Mouse (Mus musculus) small intestine, adult 2 months (tissue): Measurements from ENCODE around the gene Atg10. TPM values are rescaled to one million over a fixed set of nuclear protein-coding genes. Genes with fewer than 3 reads are reported as not detected.

ENCODE experiments used
- H3K27ac ChIP-seq: fragments of 200-500 bp; 2 replicates; pipeline ENCODE4 v1.5.1; 2012; ENCODE audit warnings: low read depth, low read length, control low read depth, inconsistent platforms; ENCODE audit not compliant: insufficient read depth
- H3K27me3 ChIP-seq: fragments of 200-500 bp; 2 replicates; pipeline ENCODE4 v1.6.1; 2012; ENCODE audit warnings: mild to moderate bottlenecking, moderate library complexity, low read length, inconsistent platforms; ENCODE audit not compliant: control insufficient read depth, insufficient read depth
- H3K36me3 ChIP-seq: fragments of 200-500 bp; 2 replicates; pipeline ENCODE4 v1.6.1; 2012; ENCODE audit warnings: mild to moderate bottlenecking, low read length, control low read depth, inconsistent platforms; ENCODE audit not compliant: control insufficient read depth, insufficient read depth
- H3K4me1 ChIP-seq: fragments of 200-500 bp; 2 replicates; pipeline ENCODE4 v1.6.1; 2012; ENCODE audit warnings: low read length, inconsistent platforms, mixed read lengths; ENCODE audit not compliant: control insufficient read depth, insufficient read depth, insufficient read length
- H3K4me3 ChIP-seq: fragments of 200-500 bp; 2 replicates; pipeline ENCODE4 v1.5.1; 2012; ENCODE audit warnings: low read depth, mild to moderate bottlenecking, control low read depth, inconsistent platforms, low read length, moderate library complexity
- CTCF ChIP-seq: fragments of 200-500 bp; IDR thresholded peaks from 2 replicates; pipeline ENCODE4 v1.5.1; 2012; ENCODE audit warnings: low read depth, mild to moderate bottlenecking, control low read depth, inconsistent platforms, low read length, moderate library complexity, mixed read lengths; ENCODE audit not compliant: insufficient replicate concordance, insufficient read length; ENCODE audit errors: extremely low read depth
- POLR2A ChIP-seq: fragments of 200-500 bp; IDR thresholded peaks from 2 replicates; pipeline ENCODE4 v1.6.1; 2012; ENCODE audit warnings: low read depth, mild to moderate bottlenecking, control low read depth, inconsistent platforms, low read length, moderate library complexity
- WGBS: fragments of 180-500 bp; shearing (Covaris S2); methylation state at CpG from one replicate; pipeline ENCODE4 v1.1.7; 2018; 5-methylcytosine and 5-hydroxymethylcytosine counted together
- polyA plus RNA-seq: library from polyadenylated mRNA; depleted of rRNA; stranded (reverse); fragments of >200 nt; gene quantifications from 2 replicates; pipeline ENCODE4 v1.2.3, GENCODE M21; 2012

The Atg10 gene
- polyA plus RNA-seq, 1 experiment = 0.16 TPM

- no peaks in the 10 kb centered on the region for H3K36me3 ChIP-seq
- WGBS = 23% methylated on average over 6 of the region's 6 CpGs
- no peak overlapping the region for H3K4me3 ChIP-seq
Measured at GRCm38 (mm10) chr13:91093162-91093561, 130.6 kb downstream of the Atg10 start.

GRCm38 (mm10) chr13:91091731-91092190 is 132.0 kb downstream of the Atg10 start:
- Histone ChIP-seq H3K36me3 (no peaks in the 10 kb centered on the region), H3K4me1 (no peaks in the 10 kb centered on the region), H3K27ac (no peak overlapping the region), H3K27me3 (no peaks in the 10 kb centered on the region), H3K4me3 (no peak overlapping the region)
- WGBS = 74% methylated on average over 2 of the region's 2 CpGs
- no peak for TF ChIP-seq POLR2A
- TF ChIP-seq CTCF = no peak

More at GRCm38 (mm10) chr13:91093162-91093561, 130.6 kb downstream of the Atg10 start:
- no peaks in the 10 kb centered on the region for H3K4me1 ChIP-seq
- TF ChIP-seq POLR2A (no peak), CTCF (peak; percentile 47; the same call in 1 of the 2 replicates)
- no peak overlapping the region for H3K27ac ChIP-seq
- H3K27me3 ChIP-seq = no peaks in the 10 kb centered on the region

- H3K4me1 ChIP-seq = no peaks in the 10 kb centered on the region
- H3K4me3 ChIP-seq = no peak overlapping the region
- H3K27ac ChIP-seq = no peak overlapping the region
- WGBS = 17% methylated on average over 4 of the region's 4 CpGs
- H3K27me3 ChIP-seq = no peaks in the 10 kb centered on the region
- TF ChIP-seq CTCF (no peak), POLR2A (no peak)
- H3K36me3 ChIP-seq = no peaks in the 10 kb centered on the region
Measured at GRCm38 (mm10) chr13:91090861-91091730, 132.7 kb downstream of the Atg10 start.

GRCm38 (mm10) chr13:91086361-91086900 is 137.3 kb downstream of the Atg10 start:
- WGBS = 94% methylated on average over 12 of the region's 12 CpGs
- no peak for TF ChIP-seq CTCF
- TF ChIP-seq POLR2A = no peak
- no peak overlapping the region for H3K4me3 ChIP-seq
- H3K27ac ChIP-seq = no peak overlapping the region
- H3K36me3 ChIP-seq = no peaks in the 10 kb centered on the region
- no peaks in the 10 kb centered on the region for H3K4me1 ChIP-seq
- no peaks in the 10 kb centered on the region for H3K27me3 ChIP-seq

GRCm38 (mm10) chr13:91072351-91072750 is 151.4 kb downstream of the Atg10 start:
- H3K4me3 ChIP-seq = no peak overlapping the region
- no peaks in the 10 kb centered on the region for H3K36me3 ChIP-seq
- no peaks in the 10 kb centered on the region for H3K4me1 ChIP-seq
- no peak overlapping the region for H3K27ac ChIP-seq
- TF ChIP-seq POLR2A (no peak), CTCF (no peak)
- whole genome bisulfite sequencing = 97% methylated on average over 2 of the region's 2 CpGs
- H3K27me3 ChIP-seq = no peaks in the 10 kb centered on the region

GRCm38 (mm10) chr13:91060871-91061270 is 162.9 kb downstream of the Atg10 start:
- Histone ChIP-seq H3K36me3 (no peaks in the 10 kb centered on the region), H3K27ac (no peak overlapping the region), H3K4me1 (0 out of 2 replicates have a peak, but pooled peaks cover 3% of the 10 kb centered on the region), H3K27me3 (no peaks in the 10 kb centered on the region), H3K4me3 (no peak overlapping the region)
- WGBS = 82% methylated on average over 5 of the region's 5 CpGs
- no peak for TF ChIP-seq CTCF
- no peak for TF ChIP-seq POLR2A

GRCm38 (mm10) chr13:91048171-91048570 is 175.6 kb downstream of the Atg10 start:
- Histone ChIP-seq H3K4me3 (no peak overlapping the region), H3K4me1 (no peaks in the 10 kb centered on the region), H3K27ac (no peak overlapping the region), H3K36me3 (no peaks in the 10 kb centered on the region), H3K27me3 (no peaks in the 10 kb centered on the region)
- 86% methylated on average over 4 of the region's 4 CpGs for WGBS
- TF ChIP-seq POLR2A (no peak), CTCF (no peak)
